Mouse (Mus musculus) megakaryocyte, adult 5-6 weeks (primary cell): ENCODE measurements around the gene Aifm2. TPM values are rescaled to one million over a fixed set of nuclear protein-coding genes. Genes with fewer than 3 reads are reported as not detected.

Experiments
- ATAC-seq: 2 replicates; pipeline ENCODE4 v1.8.0; 2016; ENCODE audit warnings: mild to moderate bottlenecking, inconsistent platforms; ENCODE audit not compliant: poor library complexity, severe bottlenecking
- total RNA-seq, 2 experiments: library from RNA; stranded (forward) in 1 of 2; stranded (reverse) in 1 of 2; fragments of 153-499, 151-499 nt in 1 of 2; fragments of 221-1000, 200-1000 nt in 1 of 2; gene quantifications; 2 replicates each; pipeline versions ENCODE4 v1.2.3 to v1.2.4; 2015 to 2017

Gene Aifm2
- total RNA-seq, 2 experiments from 2014 or later = 3.9 to 19.1 TPM

GRCm38 (mm10) chr10:61759869-61760268 is 44.8 kb downstream of the Aifm2 start:
- no peak for ATAC-seq

GRCm38 (mm10) chr10:61764689-61765088 is 49.6 kb downstream of the Aifm2 start:
- ATAC-seq = no peak

- ATAC-seq = no peak
These were observed 50.5 kb downstream of the Aifm2 start for GRCm38 (mm10) chr10:61765558-61765957.

- ATAC-seq = no peak
These were observed 51.7 kb downstream of the Aifm2 start for GRCm38 (mm10) chr10:61766806-61767205.

- ATAC-seq = no peak
These were observed 66.5 kb downstream of the Aifm2 start for GRCm38 (mm10) chr10:61781461-61782128.

- ATAC-seq = peak; percentile 24; the same call in 1 of the 2 replicates
These were observed 67.9 kb downstream of the Aifm2 start for GRCm38 (mm10) chr10:61782799-61783611.

GRCm38 (mm10) chr10:61783621-61784251 is 68.7 kb downstream of the Aifm2 start, which contains the start of gene H2afy2:
H2afy2 (minus strand) TSS chr10:61784147.
- no peak for ATAC-seq

- ATAC-seq = no peak
These were observed 69.4 kb downstream of the Aifm2 start for GRCm38 (mm10) chr10:61784414-61784813.

GRCm38 (mm10) chr10:61787541-61788313 is 72.7 kb downstream of the Aifm2 start:
- ATAC-seq = no peak

GRCm38 (mm10) chr10:61788499-61788898 is 73.4 kb downstream of the Aifm2 start:
- no peak for ATAC-seq

Other genes with a start within 250 kb of the Aifm2 start
- 6.6 and 6.7 TPM in 2 replicates for gene Lrrc20, start 239.5 kb upstream of the Aifm2 start, total RNA-seq (2015)
- 6.9 and 7.0 TPM in 2 replicates for gene Lrrc20, start 239.5 kb upstream of the Aifm2 start, total RNA-seq (2017)
- gene Npffr1, start 119.8 kb upstream of the Aifm2 start, total RNA-seq (2015) = not detected in 2 replicates
- not detected in 2 replicates for gene Npffr1, start 119.8 kb upstream of the Aifm2 start, total RNA-seq (2017)
- 14.1 and 27.8 TPM in 2 replicates for gene Ppa1, start 66.7 kb upstream of the Aifm2 start, total RNA-seq (2015)
- gene Ppa1, start 66.7 kb upstream of the Aifm2 start, total RNA-seq (2017) = 30.9 and 31.3 TPM in 2 replicates
- gene Sar1a, start 35.0 kb upstream of the Aifm2 start, total RNA-seq (2015) = 71.2 and 73.2 TPM in 2 replicates
- 74.8 and 86.9 TPM in 2 replicates for gene Sar1a, start 35.0 kb upstream of the Aifm2 start, total RNA-seq (2017)
- gene Tysnd1, start 19.7 kb upstream of the Aifm2 start, total RNA-seq (2015) = 11.4 and 12.9 TPM in 2 replicates
- gene Tysnd1, start 19.7 kb upstream of the Aifm2 start, total RNA-seq (2017) = 8.2 and 13.1 TPM in 2 replicates
- 0.50 and 0.76 TPM in 2 replicates for gene H2afy2, start 68.9 kb downstream of the Aifm2 start, total RNA-seq (2015)
- gene H2afy2, start 68.9 kb downstream of the Aifm2 start, total RNA-seq (2017) = 0.73 and 1.2 TPM in 2 replicates